Mouse (Mus musculus) neural tube, embryonic 14.5 days (tissue): ENCODE results near the gene Tbcel. TPM values are rescaled to one million over a fixed set of nuclear protein-coding genes. Genes with fewer than 3 reads are reported as not detected.

Experiments used
- ATAC-seq: fragments of 200-750 bp; cut with Nextera tagmentation; 2 replicates; pipeline ENCODE4 v1.8.0; 2017; ENCODE audit warnings: low read depth, mild to moderate bottlenecking, moderate TSS enrichment, moderate library complexity
- H3K27ac ChIP-seq: fragments of 300-500 bp; sonication (generic); 2 replicates; pipeline ENCODE4 v1.5.1; 2014; ENCODE audit warnings: low read depth, mild to moderate bottlenecking, control low read depth, low read length, moderate library complexity, mixed read lengths
- H3K27me3 ChIP-seq: fragments of 300-500 bp; sonication (generic); 2 replicates; pipeline ENCODE4 v1.6.1; 2014; ENCODE audit warnings: low read length; ENCODE audit not compliant: control insufficient read depth, insufficient read depth
- H3K36me3 ChIP-seq: fragments of 300-500 bp; sonication (generic); 2 replicates; pipeline ENCODE4 v1.6.1; 2014; ENCODE audit warnings: low read length, mixed read lengths; ENCODE audit not compliant: control insufficient read depth, insufficient read depth
- H3K4me1 ChIP-seq: fragments of 300-500 bp; sonication (generic); 2 replicates; pipeline ENCODE4 v1.6.1; 2014; ENCODE audit warnings: low read length; ENCODE audit not compliant: control insufficient read depth, insufficient read depth
- H3K4me2 ChIP-seq: fragments of 300-500 bp; sonication (generic); 2 replicates; pipeline ENCODE4 v1.6.1; 2014; ENCODE audit warnings: mild to moderate bottlenecking, low read depth, low read length, control low read depth
- H3K4me3 ChIP-seq: fragments of 300-500 bp; sonication (generic); 2 replicates; pipeline ENCODE4 v1.5.1; 2014; ENCODE audit warnings: low read depth, low read length, control low read depth, mixed read lengths
- H3K9ac ChIP-seq: fragments of 300-500 bp; sonication (generic); replicated peaks from 2 replicates; pipeline ENCODE4 v1.6.1; 2014; ENCODE audit warnings: low read depth, mild to moderate bottlenecking, control low read depth, low read length, mixed read lengths
- H3K9me3 ChIP-seq: fragments of 300-500 bp; sonication (generic); 2 replicates; pipeline ENCODE4 v1.6.1; 2016; ENCODE audit warnings: low read length; ENCODE audit not compliant: control insufficient read depth
- whole genome bisulfite sequencing: fragments of 180-500 bp; shearing (Covaris S2); extraction: QIAGEN DNeasy Blood & Tissue Kit; methylation state at CpG from one replicate; pipeline ENCODE4 v1.1.7; 2014; 5-methylcytosine and 5-hydroxymethylcytosine counted together
- polyA plus RNA-seq: library from polyadenylated mRNA; unstranded; fragments of >200 nt; fragmentation: Nextera tagmentation; extraction: Ambion mirVana; gene quantifications from 2 replicates; pipeline ENCODE4 v1.2.1, GENCODE M21; 2014

Gene Tbcel
- polyA plus RNA-seq, 1 experiment from 2014 or later, result 6.2 TPM

DNA sequence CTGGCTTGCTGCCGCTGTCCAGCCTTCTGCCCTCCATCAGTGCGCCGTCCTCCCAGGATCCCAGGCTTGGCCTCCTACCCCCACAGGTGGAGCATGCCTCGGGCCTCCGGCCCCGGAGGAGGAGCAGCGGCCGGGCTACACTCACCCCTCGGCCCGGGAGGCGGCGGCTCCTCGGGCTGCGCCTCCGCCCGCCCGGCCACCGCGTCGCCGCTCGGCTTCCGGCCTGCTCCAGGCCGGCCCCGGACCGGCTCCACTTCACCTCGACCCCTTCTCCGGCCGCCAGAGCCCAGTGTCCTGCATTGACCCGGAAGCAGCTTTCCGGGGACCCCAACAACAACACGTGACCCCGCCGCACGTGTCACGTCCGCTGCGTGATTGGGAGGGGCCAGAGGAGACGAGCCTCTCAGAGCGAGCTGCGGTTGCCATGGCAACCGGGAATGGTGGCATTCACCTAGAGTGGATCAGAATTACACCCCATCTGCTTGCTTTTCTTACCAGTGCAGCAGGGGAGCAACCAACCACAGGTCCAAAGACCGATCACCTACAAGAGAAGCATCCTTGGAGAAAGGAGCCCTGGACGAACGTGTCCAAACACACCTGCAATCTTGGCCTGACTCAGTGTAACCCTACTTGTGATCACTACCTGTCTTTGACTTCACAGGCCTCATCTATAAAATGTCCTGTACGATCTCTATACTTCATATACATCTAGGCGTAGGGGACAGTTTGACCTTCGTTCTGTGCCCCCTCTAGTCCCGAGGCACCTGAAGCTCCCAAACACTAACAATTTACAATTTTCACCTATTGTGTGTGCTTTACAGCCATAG lies 35.5 kb downstream of the Tbcel start:
- Histone ChIP-seq H3K4me1 (peaks cover 15% of the 10 kb centered on the region), H3K27ac (peak overlapping the region; percentile 78), H3K9ac (peak overlapping the region; percentile 88), H3K27me3 (no peaks in the 10 kb centered on the region), H3K9me3 (no peaks in the 10 kb centered on the region), H3K4me3 (peak overlapping the region; percentile 95), H3K4me2 (peak overlapping the region; percentile 94), H3K36me3 (no peaks in the 10 kb centered on the region)
- ATAC-seq, result peak; percentile 95
- WGBS, result 4% methylated on average over 49 of the region's 49 CpGs

DNA sequence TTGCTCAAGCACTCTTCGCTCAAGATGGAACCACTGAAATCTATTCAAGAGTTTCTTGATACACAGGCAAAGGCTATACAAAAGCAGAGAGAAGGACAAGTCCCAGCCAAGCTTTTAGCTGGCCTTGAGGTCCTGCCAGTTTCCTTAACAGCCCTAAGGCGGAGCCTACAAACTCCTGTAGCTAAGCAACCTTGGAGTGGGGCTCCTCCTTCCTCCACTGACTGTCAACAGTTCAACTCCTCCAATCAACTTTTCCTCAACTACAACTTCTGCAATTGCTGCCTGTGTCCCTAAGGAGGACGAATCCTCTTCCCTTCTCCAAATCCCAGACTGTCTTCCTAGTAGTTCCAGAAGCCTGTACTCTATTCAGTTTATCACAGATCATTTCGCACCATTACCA lies 36.4 kb downstream of the Tbcel start:
- Histone ChIP-seq H3K4me3 (peak overlapping the region; percentile 95), H3K36me3 (no peaks in the 10 kb centered on the region), H3K9ac (peak overlapping the region; percentile 88), H3K27me3 (no peaks in the 10 kb centered on the region), H3K4me1 (peaks cover 15% of the 10 kb centered on the region), H3K27ac (no peak overlapping the region), H3K4me2 (peak overlapping the region; percentile 94), H3K9me3 (no peaks in the 10 kb centered on the region)
- ATAC-seq, result no peak
- 59% methylated on average over 4 of the region's 4 CpGs for WGBS

DNA sequence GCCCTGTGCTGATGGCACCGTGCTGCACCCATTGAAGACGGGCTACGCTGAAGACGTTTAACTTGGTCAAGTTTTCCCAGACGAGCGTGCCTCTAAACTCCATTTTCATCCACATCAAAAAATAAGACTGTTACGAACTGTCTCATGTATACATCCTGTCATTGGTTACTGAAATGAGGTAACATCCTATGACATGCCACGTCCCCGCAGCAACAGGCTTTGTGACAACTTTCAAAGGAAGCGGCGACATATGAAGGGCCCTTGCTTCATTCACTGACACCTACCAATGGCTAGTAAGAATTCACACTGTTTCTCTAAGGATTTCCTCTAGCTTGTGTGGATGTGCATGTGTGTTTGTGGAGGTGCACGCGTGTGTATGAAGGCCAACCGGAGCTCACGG lies 38.3 kb downstream of the Tbcel start:
- H3K4me1 ChIP-seq, result peaks cover 15% of the 10 kb centered on the region
- H3K9me3 ChIP-seq, result no peaks in the 10 kb centered on the region
- H3K4me3 ChIP-seq, result no peak overlapping the region
- no peaks in the 10 kb centered on the region for H3K27me3 ChIP-seq
- WGBS, result 97% methylated on average over 15 of the region's 15 CpGs
- H3K27ac ChIP-seq, result no peak overlapping the region
- no peaks in the 10 kb centered on the region for H3K36me3 ChIP-seq
- H3K9ac ChIP-seq, result no peak overlapping the region
- H3K4me2 ChIP-seq, result no peak overlapping the region
- no peak for ATAC-seq

DNA sequence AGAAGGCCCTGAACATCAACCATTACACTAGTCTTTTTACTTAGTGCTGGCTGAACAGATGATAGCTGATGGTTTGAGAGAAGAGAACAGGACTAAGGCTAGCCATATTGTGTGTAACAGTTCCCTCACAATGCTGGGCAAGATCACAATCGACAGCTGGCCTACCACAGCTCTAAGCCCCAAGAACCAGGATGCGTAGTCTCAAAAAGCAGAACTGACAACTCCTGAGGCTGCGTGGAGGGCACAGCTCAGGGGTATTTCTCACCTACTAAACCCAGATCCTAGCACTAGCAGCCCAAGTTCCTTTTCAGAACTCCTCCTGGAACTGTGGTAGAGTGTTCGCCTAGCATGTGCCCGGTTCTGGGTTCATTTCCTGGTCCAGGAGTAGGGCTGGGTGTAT lies 39.2 kb downstream of the Tbcel start:
- ATAC-seq, result no peak
- H3K4me2 ChIP-seq, result no peak overlapping the region
- WGBS, result 94% methylated on average over 5 of the region's 5 CpGs
- no peak overlapping the region for H3K9ac ChIP-seq
- H3K27ac ChIP-seq, result no peak overlapping the region
- no peaks in the 10 kb centered on the region for H3K27me3 ChIP-seq
- H3K4me1 ChIP-seq, result peaks cover 15% of the 10 kb centered on the region
- no peaks in the 10 kb centered on the region for H3K9me3 ChIP-seq
- H3K4me3 ChIP-seq, result no peak overlapping the region
- H3K36me3 ChIP-seq, result no peaks in the 10 kb centered on the region

DNA sequence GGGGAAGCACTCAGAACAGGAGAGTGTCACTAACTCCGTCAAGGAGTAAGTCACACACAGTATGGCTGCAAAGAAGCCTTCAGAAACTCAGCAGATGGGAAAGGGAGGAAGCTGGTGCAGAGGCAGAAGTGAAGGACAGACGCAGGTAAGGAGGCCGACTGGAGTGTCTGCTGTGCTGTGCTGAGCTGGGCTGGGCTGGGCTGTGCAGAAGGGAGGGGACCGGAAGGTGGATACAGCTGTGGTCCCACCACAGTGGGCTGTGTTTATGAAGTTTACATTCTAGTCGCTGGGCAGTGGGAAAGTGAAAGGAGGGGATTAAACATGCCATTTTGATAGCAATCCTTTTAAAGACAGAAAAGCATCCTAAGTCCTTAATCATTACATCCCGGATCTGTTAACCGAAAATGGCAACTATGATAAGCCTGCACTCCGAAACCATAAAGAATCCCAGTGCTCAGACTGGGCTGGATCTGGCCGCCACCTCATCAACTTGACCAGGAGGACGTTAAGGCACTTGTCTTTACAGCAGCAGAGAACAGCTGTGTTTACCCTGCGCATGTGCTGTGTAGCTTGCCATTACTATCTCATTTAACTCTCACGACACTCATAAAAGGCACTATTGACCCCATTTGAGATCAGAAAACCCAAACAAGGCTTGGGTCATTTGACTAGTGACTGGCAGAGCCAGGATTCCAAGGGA lies 40.3 kb downstream of the Tbcel start:
- WGBS, result 73% methylated on average over 12 of the region's 12 CpGs
- no peak overlapping the region for H3K4me2 ChIP-seq
- peaks cover 12% of the 10 kb centered on the region for H3K4me1 ChIP-seq
- H3K27me3 ChIP-seq, result no peaks in the 10 kb centered on the region
- no peak overlapping the region for H3K4me3 ChIP-seq
- ATAC-seq, result no peak
- H3K27ac ChIP-seq, result no peak overlapping the region
- no peaks in the 10 kb centered on the region for H3K9me3 ChIP-seq
- H3K36me3 ChIP-seq, result no peaks in the 10 kb centered on the region
- no peak overlapping the region for H3K9ac ChIP-seq

DNA sequence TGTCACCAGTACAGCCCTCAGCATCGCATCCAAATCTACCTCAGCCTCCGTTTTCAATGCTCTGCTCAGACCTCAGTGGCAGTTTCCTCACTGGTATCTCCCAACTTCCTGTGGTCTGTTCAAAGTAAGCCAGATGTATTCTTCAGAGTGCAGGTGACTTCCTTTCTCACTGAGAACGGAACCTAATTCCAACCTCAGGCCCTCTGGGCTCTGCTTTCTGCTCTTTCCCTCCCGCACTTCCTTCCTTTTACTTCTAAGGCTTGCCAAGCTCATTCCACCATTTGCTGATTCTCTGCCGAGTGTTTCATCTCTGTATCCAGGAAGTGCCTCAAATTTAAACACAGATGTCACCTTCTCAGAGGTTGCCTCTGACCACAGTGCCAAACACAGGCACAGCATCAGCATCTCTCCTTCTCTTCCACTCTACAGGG lies 41.9 kb downstream of the Tbcel start:
- H3K27me3 ChIP-seq, result no peaks in the 10 kb centered on the region

DNA sequence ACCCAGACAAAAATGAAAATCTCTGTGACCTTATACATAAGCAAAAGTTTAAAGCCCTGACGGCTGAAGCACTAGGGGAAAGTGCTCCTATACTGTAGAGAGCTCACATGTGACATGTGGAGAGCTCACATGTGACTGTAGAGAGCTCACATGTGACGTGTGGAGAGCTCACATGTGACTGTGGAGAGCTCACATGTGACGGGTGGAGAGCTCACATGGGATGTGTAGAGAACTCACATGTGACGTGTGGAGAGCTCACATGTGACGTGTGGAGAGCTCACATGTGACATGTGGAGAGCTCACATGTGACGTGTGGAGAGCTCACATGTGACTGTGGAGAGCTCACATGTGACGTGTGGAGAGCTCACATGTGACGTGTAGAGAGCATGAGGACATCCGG lies 43.4 kb downstream of the Tbcel start:
- no peak for ATAC-seq
- Histone ChIP-seq H3K27ac (no peak overlapping the region), H3K4me3 (no peak overlapping the region), H3K9me3 (no peaks in the 10 kb centered on the region), H3K4me1 (no peaks in the 10 kb centered on the region), H3K36me3 (no peaks in the 10 kb centered on the region), H3K9ac (no peak overlapping the region), H3K4me2 (no peak overlapping the region), H3K27me3 (no peaks in the 10 kb centered on the region)
- 96% methylated on average over 9 of the region's 9 CpGs for WGBS

More for the DNA sequence above, 41.9 kb downstream of the Tbcel start:
- Histone ChIP-seq H3K4me1 (peaks cover 1% of the 10 kb centered on the region; the same call in 1 of the 2 replicates), H3K4me3 (no peak overlapping the region), H3K4me2 (no peak overlapping the region), H3K27ac (no peak overlapping the region), H3K9ac (no peak overlapping the region), H3K36me3 (no peaks in the 10 kb centered on the region), H3K9me3 (no peaks in the 10 kb centered on the region)
- WGBS, result 83% methylated on average over 5 of the region's 5 CpGs
- no peak for ATAC-seq

DNA sequence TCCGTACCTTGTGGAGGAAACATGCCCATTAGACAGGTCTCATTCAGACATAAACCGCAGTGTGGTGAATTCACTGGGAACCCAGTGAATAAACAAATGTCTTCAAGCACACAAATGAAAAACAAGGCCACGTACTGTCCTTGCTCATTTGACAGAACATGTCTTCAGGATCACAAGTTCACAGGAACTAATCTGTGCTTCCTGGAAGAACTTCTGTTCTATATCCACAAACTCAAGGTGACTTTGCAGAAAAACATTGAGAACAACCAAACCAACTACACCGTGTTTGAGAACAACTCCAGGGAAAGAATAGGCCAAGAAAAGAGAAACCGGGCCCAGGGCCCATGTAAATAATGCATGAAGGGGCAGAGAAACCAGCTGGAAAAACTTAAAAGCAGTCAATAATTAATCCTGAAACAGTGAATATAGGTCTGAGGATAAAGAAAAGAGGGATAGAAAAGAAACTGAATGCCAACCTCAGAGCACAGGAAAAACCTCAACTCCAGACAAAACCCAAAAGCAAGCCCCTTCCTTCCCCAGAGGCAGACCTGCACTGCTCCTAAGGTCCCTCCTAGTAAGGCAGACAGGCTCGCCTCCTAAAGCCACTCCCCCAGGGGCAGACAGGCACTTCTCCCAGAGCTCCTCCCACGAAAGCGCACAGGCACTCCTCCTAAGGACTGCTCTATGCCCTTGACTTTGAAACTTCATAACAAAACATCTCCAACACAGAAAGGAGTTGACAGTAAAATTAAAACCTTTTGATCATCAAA lies 44.2 kb downstream of the Tbcel start:
- WGBS, result 52% methylated on average over 8 of the region's 8 CpGs
- no peak overlapping the region for H3K27ac ChIP-seq

More for the DNA sequence above, 44.2 kb downstream of the Tbcel start:
- ATAC-seq, result no peak
- H3K27me3 ChIP-seq, result no peaks in the 10 kb centered on the region
- H3K4me1 ChIP-seq, result no peaks in the 10 kb centered on the region
- no peak overlapping the region for H3K9ac ChIP-seq
- no peak overlapping the region for H3K4me3 ChIP-seq
- no peaks in the 10 kb centered on the region for H3K9me3 ChIP-seq
- no peaks in the 10 kb centered on the region for H3K36me3 ChIP-seq
- no peak overlapping the region for H3K4me2 ChIP-seq
